33 mouse cellular contexts compared by ENCODE assay signal in genomic region chr14:41100712-41101111, GRCm38 (mm10). TPM values are rescaled to one million over a fixed set of nuclear protein-coding genes. Genes with fewer than 3 reads are reported as not detected.
DNase-seq lines count a peak whose midpoint lies in the region; ATAC-seq and TF ChIP-seq lines count a peak whose summit lies in the region.
"Had no signal": no experiment of that assay in that cellular context is flagged by ENCODE, and none has a peak within 500 bp of the region (broad histone marks: within the 10 kb centered on the region; RNA-seq: fewer than 3 reads in every experiment).

No protein-coding gene starts in this region.

- TF ChIP-seq EP300 in lung, postnatal 0 days (IDR thresholded peaks at IDR 0.05), result no peak
- no peak for TF ChIP-seq EP300 in stomach, postnatal 0 days (optimal IDR thresholded peaks at IDR 0.05)
- no peak for TF ChIP-seq EP300 in MEL (IDR thresholded peaks at IDR 0.05; ENCODE audit: low read depth in 1 of 2, low read length in 2 of 2)

- no peaks in the 10 kb centered on the region for H3K4me1 ChIP-seq in lung, postnatal 0 days (ENCODE audit: insufficient read depth, low read depth, low read length)
- H3K4me1 ChIP-seq in stomach, embryonic 15.5 days, result no peaks in the 10 kb centered on the region
- no peaks in the 10 kb centered on the region for H3K4me1 ChIP-seq in stomach, postnatal 0 days (replicated peaks; ENCODE audit: control insufficient read depth, insufficient read depth)
- no peaks in the 10 kb centered on the region for H3K4me1 ChIP-seq in MEL (ENCODE audit: control insufficient read depth in 1 of 2, insufficient read depth in 2 of 2, low read length in 2 of 2)
- H3K4me1 ChIP-seq: embryonic facial prominence, embryonic 10.5 days; embryonic facial prominence, embryonic 13.5 days; forebrain, embryonic 12.5 days; forebrain, embryonic 15.5 days had no signal

- no peaks in the 10 kb centered on the region for H3K79me2 ChIP-seq in MEL (ENCODE audit: control insufficient read depth, insufficient read depth, low read length, poor library complexity)

- no peaks in the 10 kb centered on the region for H3K9me3 ChIP-seq in lung, postnatal 0 days (ENCODE audit: low read length)
- H3K9me3 ChIP-seq in stomach, embryonic 15.5 days, result no peaks in the 10 kb centered on the region
- no peaks in the 10 kb centered on the region for H3K9me3 ChIP-seq in stomach, postnatal 0 days (ENCODE audit: control insufficient read depth, low read length)
- no peaks in the 10 kb centered on the region for H3K9me3 ChIP-seq in MEL (replicated peaks; ENCODE audit: insufficient read depth, low read length)
- H3K9me3 ChIP-seq: embryonic facial prominence, embryonic 10.5 days; embryonic facial prominence, embryonic 13.5 days; forebrain, embryonic 12.5 days; forebrain, embryonic 15.5 days; G1E; heart, embryonic 10.5 days; heart, embryonic 13.5 days had no signal

- no peak for TF ChIP-seq CTCF in lung, postnatal 0 days (IDR thresholded peaks at IDR 0.05)
- TF ChIP-seq CTCF in stomach, postnatal 0 days (IDR thresholded peaks at IDR 0.05; ENCODE audit: low read depth), result no peak
- TF ChIP-seq CTCF in MEL (IDR thresholded peaks at IDR 0.05 in 2 of 3, conservative IDR thresholded peaks at IDR 0.05 in 1 of 3; ENCODE audit: control insufficient read depth in 1 of 3, insufficient read depth in 1 of 3, low read depth in 2 of 3, low read length in 3 of 3, poor library complexity in 1 of 3, severe bottlenecking in 1 of 3), result no peak

- peak; percentile 43 for DNase-seq in lung, postnatal 0 days (ENCODE audit: low spot score)
- DNase-seq in lung, postnatal 4 days, result no peak
- DNase-seq in stomach, postnatal 0 days (ENCODE audit: low spot score), result no peak
- no peak for DNase-seq in MEL (ENCODE audit: low read depth, low spot score)
- no peak for DNase-seq in left cerebral cortex, postnatal 25 days (ENCODE audit: low spot score in 2 of 2)
- DNase-seq: adrenal gland, adult 2 months; adrenal gland, postnatal 14 days; cerebellum, adult 11 months; cerebellum, adult 2 months; cerebellum, adult 9-11 months; cerebellum, postnatal 36 days; embryo, embryonic 11 days; gastrocnemius, postnatal 10 days; gastrocnemius, postnatal 36 days; heart, adult 2 months; heart, postnatal 14 days; heart, postnatal 4 days had no signal

- no peak for ATAC-seq in lung, postnatal 0 days
- peak; percentile 50; the same call in 1 of the 2 replicates for ATAC-seq in stomach, embryonic 15.5 days (ENCODE audit: insufficient read depth, low FRiP score, low read depth)
- no peak for ATAC-seq in stomach, postnatal 0 days (ENCODE audit: low FRiP score, low TSS enrichment)
- ATAC-seq: forebrain, embryonic 15.5 days; hindbrain, postnatal 0 days had no signal

- no peak overlapping the region for H3K9ac ChIP-seq in lung, postnatal 0 days (replicated peaks; ENCODE audit: low read depth)
- no peak overlapping the region for H3K9ac ChIP-seq in stomach, embryonic 15.5 days
- no peak overlapping the region for H3K9ac ChIP-seq in stomach, postnatal 0 days (ENCODE audit: low read length)
- H3K9ac ChIP-seq in MEL (ENCODE audit: control insufficient read depth, low read depth, low read length, poor library complexity, severe bottlenecking), result no peak overlapping the region
- H3K9ac ChIP-seq: embryonic facial prominence, embryonic 13.5 days; forebrain, embryonic 12.5 days; forebrain, embryonic 15.5 days; heart, embryonic 13.5 days; hindbrain, embryonic 14.5 days had no signal

- intact Hi-C loops in left cerebral cortex, postnatal 25 days (cut with DNase I), result no loop called here

- no peak overlapping the region for H3K27ac ChIP-seq in lung, postnatal 0 days (ENCODE audit: low read length)
- H3K27ac ChIP-seq in stomach, embryonic 15.5 days, result no peak overlapping the region
- H3K27ac ChIP-seq in stomach, postnatal 0 days (replicated peaks), result no peak overlapping the region
- H3K27ac ChIP-seq in MEL (ENCODE audit: control insufficient read depth, low read depth, low read length), result no peak overlapping the region
- H3K27ac ChIP-seq: embryonic facial prominence, embryonic 10.5 days; embryonic facial prominence, embryonic 13.5 days; forebrain, embryonic 12.5 days; forebrain, embryonic 15.5 days; heart, adult 2 months; heart, embryonic 10.5 days; heart, embryonic 13.5 days; hindbrain, embryonic 14.5 days; hindbrain, postnatal 0 days had no signal

- no peak overlapping the region for H3K4me2 ChIP-seq in lung, postnatal 0 days (replicated peaks; ENCODE audit: low read depth, low read length)
- no peak overlapping the region for H3K4me2 ChIP-seq in stomach, embryonic 15.5 days
- H3K4me2 ChIP-seq in stomach, postnatal 0 days (replicated peaks; ENCODE audit: low read depth), result no peak overlapping the region
- H3K4me2 ChIP-seq: embryonic facial prominence, embryonic 13.5 days; forebrain, embryonic 12.5 days; forebrain, embryonic 15.5 days; heart, embryonic 13.5 days; hindbrain, embryonic 14.5 days had no signal

- H3K4me3 ChIP-seq in lung, postnatal 0 days (ENCODE audit: low read depth, low read length), result no peak overlapping the region
- H3K4me3 ChIP-seq in stomach, embryonic 15.5 days (replicated peaks), result no peak overlapping the region
- no peak overlapping the region for H3K4me3 ChIP-seq in stomach, postnatal 0 days (ENCODE audit: low read depth, low read length)
- H3K4me3 ChIP-seq in MEL (ENCODE audit: control insufficient read depth in 1 of 2, insufficient read depth in 1 of 2, low read depth in 2 of 2, low read length in 2 of 2), result no peak overlapping the region
- H3K4me3 ChIP-seq: embryonic facial prominence, embryonic 10.5 days; embryonic facial prominence, embryonic 13.5 days; erythroblast, embryonic 14.5 days; forebrain, embryonic 12.5 days; forebrain, embryonic 15.5 days; heart, adult 2 months; heart, embryonic 10.5 days; heart, embryonic 13.5 days had no signal

- TF ChIP-seq POLR2A in MEL (IDR thresholded peaks at IDR 0.05; ENCODE audit: control insufficient read depth in 1 of 2, insufficient read depth in 1 of 2, low read depth in 1 of 2, low read length in 2 of 2, poor library complexity in 1 of 2), result no peak

- no peak for TF ChIP-seq RAD21 in MEL (IDR thresholded peaks at IDR 0.05; ENCODE audit: low read depth, low read length)

- H3K27me3 ChIP-seq in lung, postnatal 0 days (replicated peaks; ENCODE audit: insufficient read depth, low read length), result no peaks in the 10 kb centered on the region
- H3K27me3 ChIP-seq in stomach, embryonic 15.5 days (replicated peaks), result no peaks in the 10 kb centered on the region
- H3K27me3 ChIP-seq in stomach, postnatal 0 days (ENCODE audit: control insufficient read depth, insufficient read depth, low read length), result no peaks in the 10 kb centered on the region
- H3K27me3 ChIP-seq in MEL (ENCODE audit: control insufficient read depth in 1 of 2, insufficient read depth in 2 of 2, low read length in 2 of 2), result no peaks in the 10 kb centered on the region
- H3K27me3 ChIP-seq: embryonic facial prominence, embryonic 13.5 days; forebrain, embryonic 12.5 days; forebrain, embryonic 15.5 days; heart, embryonic 13.5 days had no signal

- 47% methylated on average over 3 of the region's 3 CpGs for WGBS in lung, postnatal 0 days
- 63% methylated on average over 3 of the region's 3 CpGs for WGBS in stomach, embryonic 15.5 days
- 49% methylated on average over 3 of the region's 3 CpGs for WGBS in stomach, postnatal 0 days

- no peaks in the 10 kb centered on the region for H3K36me3 ChIP-seq in lung, postnatal 0 days (ENCODE audit: insufficient read depth, low read length)
- H3K36me3 ChIP-seq in stomach, embryonic 15.5 days, result no peaks in the 10 kb centered on the region
- no peaks in the 10 kb centered on the region for H3K36me3 ChIP-seq in stomach, postnatal 0 days (ENCODE audit: control insufficient read depth, insufficient read depth, low read length)
- no peaks in the 10 kb centered on the region for H3K36me3 ChIP-seq in MEL (ENCODE audit: control insufficient read depth in 1 of 2, insufficient read depth in 2 of 2, low read length in 2 of 2)
- H3K36me3 ChIP-seq: embryonic facial prominence, embryonic 10.5 days; embryonic facial prominence, embryonic 13.5 days; forebrain, embryonic 12.5 days; forebrain, embryonic 15.5 days; G1E; heart, embryonic 10.5 days; heart, embryonic 13.5 days had no signal

RNA-seq across cellular contexts. Expression of gene Mat1a, which starts 4.1 kb away (rescaled TPM):
- 2.5 and 3.1 TPM in 2 replicates for polyA plus RNA-seq in lung, postnatal 0 days (2015; fragmentation: Nextera tagmentation; extraction: Ambion mirVana)
- 8.6 and 12.3 TPM in 2 replicates for polyA plus RNA-seq in stomach, embryonic 15.5 days (2015; fragmentation: Nextera tagmentation; extraction: Ambion mirVana)
- 0.75 and 2.0 TPM in 2 replicates for polyA plus RNA-seq in stomach, postnatal 0 days (2015; fragmentation: Nextera tagmentation; extraction: Ambion mirVana)
- not detected in 2 replicates for total RNA-seq in MEL (2012; rRNA removed)
- not detected for polyA plus RNA-seq in MEL (2012; ENCODE audit: insufficient read depth in 1 of 2, insufficient read length in 2 of 2, low read depth in 1 of 2, low replicate concordance in 2 of 2, missing spikeins in 1 of 2)
- not detected for total RNA-seq in left cerebral cortex, postnatal 25 days (2021)
- total RNA-seq: granulocyte monocyte progenitor cell, adult 5-6 weeks; heart, adult 2 months; hindbrain, postnatal 0 days had no signal
- polyA plus RNA-seq: cerebellum, adult 2 months; embryonic facial prominence, embryonic 10.5 days; embryonic facial prominence, embryonic 13.5 days; erythroblast, embryonic 14.5 days; forebrain, embryonic 12.5 days; forebrain, embryonic 15.5 days; G1E; hindbrain, embryonic 11.5 days; hindbrain, embryonic 14.5 days; hindbrain, postnatal 0 days had no signal

RNA-seq across cellular contexts. Expression of gene Dydc1, which starts 28.0 kb away (rescaled TPM):
- polyA plus RNA-seq in lung, postnatal 0 days (2015; fragmentation: Nextera tagmentation; extraction: Ambion mirVana), result 0.30 and 0.40 TPM in 2 replicates
- not detected in 2 replicates for polyA plus RNA-seq in stomach, embryonic 15.5 days (2015; fragmentation: Nextera tagmentation; extraction: Ambion mirVana)
- not detected in 2 replicates for polyA plus RNA-seq in stomach, postnatal 0 days (2015; fragmentation: Nextera tagmentation; extraction: Ambion mirVana)
- not detected in 2 replicates for total RNA-seq in MEL (2012; rRNA removed)
- polyA plus RNA-seq in MEL (2012; ENCODE audit: insufficient read depth in 1 of 2, insufficient read length in 2 of 2, low read depth in 1 of 2, low replicate concordance in 2 of 2, missing spikeins in 1 of 2), result not detected
- total RNA-seq in left cerebral cortex, postnatal 25 days (2021), result not detected
- total RNA-seq: adrenal gland, adult 2 months; adrenal gland, postnatal 14 days; G1E; gastrocnemius, adult 18-20 months; gastrocnemius, postnatal 10 days; gastrocnemius, postnatal 36 days; granulocyte monocyte progenitor cell, adult 5-6 weeks; heart, adult 2 months; heart, postnatal 14 days; heart, postnatal 4 days; hindbrain, postnatal 0 days had no signal
- polyA plus RNA-seq: adrenal gland, adult 2 months; cerebellum, adult 2 months; embryonic facial prominence, embryonic 10.5 days; embryonic facial prominence, embryonic 13.5 days; erythroblast, embryonic 14.5 days; forebrain, embryonic 12.5 days; G1E; heart, adult 2 months; heart, embryonic 10.5 days; heart, embryonic 13.5 days; heart, embryonic 16.5 days; hindbrain, embryonic 14.5 days; hindbrain, postnatal 0 days had no signal

RNA-seq across cellular contexts. Expression of gene Sftpa1, which starts 30.9 kb away (rescaled TPM):
- polyA plus RNA-seq in lung, postnatal 0 days (2015; fragmentation: Nextera tagmentation; extraction: Ambion mirVana), result 4,795 and 4,929 TPM in 2 replicates
- not detected in 2 replicates for polyA plus RNA-seq in stomach, embryonic 15.5 days (2015; fragmentation: Nextera tagmentation; extraction: Ambion mirVana)
- polyA plus RNA-seq in stomach, postnatal 0 days (2015; fragmentation: Nextera tagmentation; extraction: Ambion mirVana), result 0.06 TPM in 1 of 2 replicates, not detected in the other
- not detected in 2 replicates for total RNA-seq in MEL (2012; rRNA removed)
- polyA plus RNA-seq in MEL (2012; ENCODE audit: insufficient read depth in 1 of 2, insufficient read length in 2 of 2, low read depth in 1 of 2, low replicate concordance in 2 of 2, missing spikeins in 1 of 2), result not detected
- total RNA-seq in left cerebral cortex, postnatal 25 days (2021), result not detected
- total RNA-seq: gastrocnemius, adult 18-20 months; gastrocnemius, postnatal 10 days; gastrocnemius, postnatal 36 days; granulocyte monocyte progenitor cell, adult 5-6 weeks; heart, adult 2 months; heart, postnatal 4 days; hindbrain, postnatal 0 days had no signal
- polyA plus RNA-seq: adrenal gland, adult 2 months; cerebellum, adult 2 months; cortical plate, adult 2 months; embryonic facial prominence, embryonic 10.5 days; embryonic facial prominence, embryonic 13.5 days; erythroblast, embryonic 14.5 days; forebrain, embryonic 12.5 days; forebrain, embryonic 15.5 days; G1E; hindbrain, embryonic 11.5 days; hindbrain, embryonic 14.5 days; hindbrain, postnatal 0 days had no signal

RNA-seq across cellular contexts. Expression of gene Dydc2, which starts 31.7 kb away (rescaled TPM):
- 1.7 and 3.1 TPM in 2 replicates for polyA plus RNA-seq in lung, postnatal 0 days (2015; fragmentation: Nextera tagmentation; extraction: Ambion mirVana)
- polyA plus RNA-seq in stomach, embryonic 15.5 days (2015; fragmentation: Nextera tagmentation; extraction: Ambion mirVana), result not detected in 2 replicates
- polyA plus RNA-seq in stomach, postnatal 0 days (2015; fragmentation: Nextera tagmentation; extraction: Ambion mirVana), result not detected in 2 replicates
- total RNA-seq in MEL (2012; rRNA removed), result not detected in 2 replicates
- not detected for polyA plus RNA-seq in MEL (2012; ENCODE audit: insufficient read depth in 1 of 2, insufficient read length in 2 of 2, low read depth in 1 of 2, low replicate concordance in 2 of 2, missing spikeins in 1 of 2)
- under 1 TPM; 0.62 to 0.85 TPM for total RNA-seq in left cerebral cortex, postnatal 25 days (2021)
- total RNA-seq: G1E; gastrocnemius, adult 18-20 months; gastrocnemius, postnatal 10 days; gastrocnemius, postnatal 36 days; granulocyte monocyte progenitor cell, adult 5-6 weeks; heart, adult 2 months; heart, postnatal 14 days; heart, postnatal 4 days; hindbrain, postnatal 0 days had no signal
- polyA plus RNA-seq: adrenal gland, adult 2 months; embryonic facial prominence, embryonic 10.5 days; embryonic facial prominence, embryonic 13.5 days; erythroblast, embryonic 14.5 days; forebrain, embryonic 12.5 days; G1E; heart, adult 2 months had no signal

RNA-seq across cellular contexts. Expression of gene Mbl1, which starts 50.5 kb away (rescaled TPM):
- polyA plus RNA-seq in lung, postnatal 0 days (2015; fragmentation: Nextera tagmentation; extraction: Ambion mirVana), result 0.76 and 1.3 TPM in 2 replicates
- 0.83 and 2.7 TPM in 2 replicates for polyA plus RNA-seq in stomach, embryonic 15.5 days (2015; fragmentation: Nextera tagmentation; extraction: Ambion mirVana)
- 0.29 TPM in 1 of 2 replicates, not detected in the other for polyA plus RNA-seq in stomach, postnatal 0 days (2015; fragmentation: Nextera tagmentation; extraction: Ambion mirVana)
- total RNA-seq in MEL (2012; rRNA removed), result not detected in 2 replicates
- polyA plus RNA-seq in MEL (2012; ENCODE audit: insufficient read depth in 1 of 2, insufficient read length in 2 of 2, low read depth in 1 of 2, low replicate concordance in 2 of 2, missing spikeins in 1 of 2), result not detected
- not detected for total RNA-seq in left cerebral cortex, postnatal 25 days (2021)
- total RNA-seq: gastrocnemius, adult 18-20 months; gastrocnemius, postnatal 36 days; granulocyte monocyte progenitor cell, adult 5-6 weeks; heart, adult 2 months; heart, postnatal 14 days; heart, postnatal 4 days; hindbrain, postnatal 0 days had no signal
- polyA plus RNA-seq: adrenal gland, adult 2 months; cerebellum, adult 2 months; cortical plate, adult 2 months; embryonic facial prominence, embryonic 10.5 days; embryonic facial prominence, embryonic 13.5 days; erythroblast, embryonic 14.5 days; forebrain, embryonic 12.5 days; forebrain, embryonic 15.5 days; G1E; heart, adult 2 months; heart, embryonic 13.5 days; heart, embryonic 16.5 days; hindbrain, embryonic 11.5 days; hindbrain, embryonic 14.5 days; hindbrain, postnatal 0 days had no signal

Comparison
In these comparisons a context has a peak if more than half of its experiments do, and no peak if none do; other contexts are left out.
1. RNA of gene Sftpa1, which starts 30.9 kb away (polyA plus RNA-seq): 4,795 to 4,929 TPM in lung, postnatal 0 days; not detected in stomach, embryonic 15.5 days, 0.06 TPM in stomach, postnatal 0 days and not detected in MEL; every median in the first group is over 1,000 times any median in the second.